Mouse (Mus musculus): ENCODE measurements around the gene Fhad1. TPM values are rescaled to one million over a fixed set of nuclear protein-coding genes. Genes with fewer than 3 reads are reported as not detected.

The Fhad1 gene
- polyA plus RNA-seq, 1 experiment from 2014 or later, result 5.9 TPM

GRCm38 (mm10) chr4:141885451-141885850 is 129.4 kb downstream of the Fhad1 start:
- H3K9me3 ChIP-seq, result no peaks in the 10 kb centered on the region
- H3K27me3 ChIP-seq, result no peaks in the 10 kb centered on the region
- H3K4me2 ChIP-seq, result no peak overlapping the region
- no peaks in the 10 kb centered on the region for H3K4me1 ChIP-seq (replicated peaks)
- H3K27ac ChIP-seq, result no peak overlapping the region
- no peak overlapping the region for H3K4me3 ChIP-seq
- no peak overlapping the region for H3K9ac ChIP-seq
- 89% methylated on average over 9 of the region's 9 CpGs for WGBS
- ATAC-seq (ENCODE audit: low FRiP score), result no peak
- H3K36me3 ChIP-seq, result no peaks in the 10 kb centered on the region

GRCm38 (mm10) chr4:141882858-141883257 is 132.0 kb downstream of the Fhad1 start:
- ATAC-seq (ENCODE audit: low FRiP score), result no peak
- H3K27me3 ChIP-seq, result no peaks in the 10 kb centered on the region
- no peak overlapping the region for H3K4me3 ChIP-seq
- no peaks in the 10 kb centered on the region for H3K9me3 ChIP-seq
- 85% methylated on average over 7 of the region's 7 CpGs for WGBS
- H3K4me1 ChIP-seq (replicated peaks), result no peaks in the 10 kb centered on the region
- H3K9ac ChIP-seq, result no peak overlapping the region
- H3K36me3 ChIP-seq, result no peaks in the 10 kb centered on the region
- no peak overlapping the region for H3K27ac ChIP-seq
- H3K4me2 ChIP-seq, result no peak overlapping the region

- Histone ChIP-seq H3K27me3 (no peaks in the 10 kb centered on the region), H3K4me1 (replicated peaks) (no peaks in the 10 kb centered on the region), H3K27ac (no peak overlapping the region), H3K9me3 (no peaks in the 10 kb centered on the region), H3K9ac (no peak overlapping the region), H3K4me3 (no peak overlapping the region), H3K36me3 (no peaks in the 10 kb centered on the region), H3K4me2 (no peak overlapping the region)
- 79% methylated on average over 5 of the region's 5 CpGs for WGBS
- no peak for ATAC-seq (ENCODE audit: low FRiP score)
Measured at GRCm38 (mm10) chr4:141881950-141882349, 132.9 kb downstream of the Fhad1 start.

- H3K4me2 ChIP-seq, result no peak overlapping the region
Measured at GRCm38 (mm10) chr4:141881289-141881914, 133.5 kb downstream of the Fhad1 start.

GRCm38 (mm10) chr4:141879875-141880274 is 135.0 kb downstream of the Fhad1 start:
- no peak overlapping the region for H3K4me3 ChIP-seq
- ATAC-seq (ENCODE audit: low FRiP score), result no peak
- no peaks in the 10 kb centered on the region for H3K27me3 ChIP-seq
- no peak overlapping the region for H3K9ac ChIP-seq
- H3K4me1 ChIP-seq (replicated peaks), result peaks cover 14% of the 10 kb centered on the region
- H3K9me3 ChIP-seq, result no peaks in the 10 kb centered on the region
- H3K4me2 ChIP-seq, result no peak overlapping the region
- WGBS, result 68% methylated on average over 9 of the region's 9 CpGs
- no peaks in the 10 kb centered on the region for H3K36me3 ChIP-seq
- H3K27ac ChIP-seq, result no peak overlapping the region

More at GRCm38 (mm10) chr4:141881289-141881914, 133.5 kb downstream of the Fhad1 start:
- H3K27me3 ChIP-seq, result no peaks in the 10 kb centered on the region
- H3K4me3 ChIP-seq, result no peak overlapping the region
- H3K9ac ChIP-seq, result no peak overlapping the region
- no peak overlapping the region for H3K27ac ChIP-seq
- 73% methylated on average over 10 of the region's 10 CpGs for WGBS
- H3K36me3 ChIP-seq, result no peaks in the 10 kb centered on the region
- no peaks in the 10 kb centered on the region for H3K4me1 ChIP-seq (replicated peaks)
- H3K9me3 ChIP-seq, result no peaks in the 10 kb centered on the region
- ATAC-seq (ENCODE audit: low FRiP score), result no peak

- H3K4me3 ChIP-seq, result no peak overlapping the region
- 81% methylated on average over 4 of the region's 4 CpGs for WGBS
- no peaks in the 10 kb centered on the region for H3K9me3 ChIP-seq
- H3K36me3 ChIP-seq, result no peaks in the 10 kb centered on the region
- H3K9ac ChIP-seq, result no peak overlapping the region
- no peaks in the 10 kb centered on the region for H3K27me3 ChIP-seq
- H3K27ac ChIP-seq, result no peak overlapping the region
- no peak overlapping the region for H3K4me2 ChIP-seq
- peaks cover 16% of the 10 kb centered on the region for H3K4me1 ChIP-seq (replicated peaks)
- no peak for ATAC-seq (ENCODE audit: low FRiP score)
Measured at GRCm38 (mm10) chr4:141879074-141879473, 135.8 kb downstream of the Fhad1 start.

- no peak for ATAC-seq (ENCODE audit: low FRiP score)
- 80% methylated on average over 7 of the region's 7 CpGs for WGBS
Measured at GRCm38 (mm10) chr4:141878621-141879020, 136.3 kb downstream of the Fhad1 start.

GRCm38 (mm10) chr4:141875481-141876108 is 139.3 kb downstream of the Fhad1 start:
- H3K4me1 ChIP-seq (replicated peaks), result peaks cover 51% of the 10 kb centered on the region
- H3K9ac ChIP-seq, result peak overlapping the region; percentile 92
- peaks cover 3% of the 10 kb centered on the region; the same call in 1 of the 2 replicates for H3K36me3 ChIP-seq
- H3K4me3 ChIP-seq, result peak overlapping the region; percentile 75
- ATAC-seq (ENCODE audit: low FRiP score), result peak; percentile 6; the same call in 1 of the 2 replicates
- H3K9me3 ChIP-seq, result no peaks in the 10 kb centered on the region
- H3K27ac ChIP-seq, result peak overlapping the region; percentile 86
- peak overlapping the region; percentile 91 for H3K4me2 ChIP-seq
- no peaks in the 10 kb centered on the region for H3K27me3 ChIP-seq
- 11% methylated on average over 8 of the region's 8 CpGs for WGBS

More at GRCm38 (mm10) chr4:141878621-141879020, 136.3 kb downstream of the Fhad1 start:
- Histone ChIP-seq H3K4me3 (no peak overlapping the region), H3K9me3 (no peaks in the 10 kb centered on the region), H3K36me3 (no peaks in the 10 kb centered on the region), H3K27me3 (no peaks in the 10 kb centered on the region), H3K9ac (no peak overlapping the region), H3K27ac (no peak overlapping the region), H3K4me1 (replicated peaks) (peaks cover 21% of the 10 kb centered on the region), H3K4me2 (no peak overlapping the region)

- no peaks in the 10 kb centered on the region for H3K9me3 ChIP-seq
- H3K4me3 ChIP-seq, result peak within 1 kb of the TSS; percentile 75
- H3K4me1 ChIP-seq (replicated peaks), result peaks cover 59% of the 10 kb centered on the region
- peak within 1 kb of the TSS; percentile 86 for H3K27ac ChIP-seq
- H3K36me3 ChIP-seq, result peaks cover 3% of the 10 kb centered on the region; the same call in 1 of the 2 replicates
- ATAC-seq (ENCODE audit: low FRiP score), result peak; percentile 88
- H3K27me3 ChIP-seq, result no peaks in the 10 kb centered on the region
- peak within 1 kb of the TSS; percentile 92 for H3K9ac ChIP-seq
- H3K4me2 ChIP-seq, result peak within 1 kb of the TSS; percentile 91
- under 1% methylated on average over 72 of the region's 73 CpGs for WGBS
Measured at GRCm38 (mm10) chr4:141874601-141875460, 140.1 kb downstream of the Fhad1 start, which contains the start of gene Efhd2. Gene Efhd2 (minus strand): TSS chr4:141874920.

GRCm38 (mm10) chr4:141874111-141874600 is 140.7 kb downstream of the Fhad1 start:
- Histone ChIP-seq H3K9ac (peak overlapping the region; percentile 92), H3K4me1 (replicated peaks) (peaks cover 65% of the 10 kb centered on the region), H3K9me3 (no peaks in the 10 kb centered on the region), H3K4me3 (peak overlapping the region; percentile 75), H3K27me3 (no peaks in the 10 kb centered on the region), H3K27ac (peak overlapping the region; percentile 86), H3K4me2 (peak overlapping the region; percentile 91), H3K36me3 (peaks cover 3% of the 10 kb centered on the region; the same call in 1 of the 2 replicates)
- ATAC-seq (ENCODE audit: low FRiP score), result peak; percentile 19
- WGBS, result 2% methylated on average over 19 of the region's 19 CpGs

- peaks cover 3% of the 10 kb centered on the region; the same call in 1 of the 2 replicates for H3K36me3 ChIP-seq
- H3K9ac ChIP-seq, result peak overlapping the region; percentile 92
- no peaks in the 10 kb centered on the region for H3K9me3 ChIP-seq
- peak overlapping the region; percentile 75 for H3K4me3 ChIP-seq
- ATAC-seq (ENCODE audit: low FRiP score), result no peak
- no peaks in the 10 kb centered on the region for H3K27me3 ChIP-seq
- H3K4me2 ChIP-seq, result peak overlapping the region; percentile 91
- H3K4me1 ChIP-seq (replicated peaks), result peaks cover 75% of the 10 kb centered on the region
- no peak overlapping the region for H3K27ac ChIP-seq
- 77% methylated on average over 9 of the region's 9 CpGs for WGBS
Measured at GRCm38 (mm10) chr4:141872977-141873376, 141.9 kb downstream of the Fhad1 start.

- Histone ChIP-seq H3K27me3 (no peaks in the 10 kb centered on the region), H3K9ac (peak overlapping the region; percentile 92), H3K4me2 (peak overlapping the region; percentile 91), H3K36me3 (peaks cover 3% of the 10 kb centered on the region; the same call in 1 of the 2 replicates), H3K4me1 (replicated peaks) (peaks cover 86% of the 10 kb centered on the region), H3K27ac (peak overlapping the region; percentile 78), H3K9me3 (no peaks in the 10 kb centered on the region), H3K4me3 (peak overlapping the region; percentile 75)
- WGBS, result 65% methylated on average over 9 of the region's 9 CpGs
- ATAC-seq (ENCODE audit: low FRiP score), result no peak
Measured at GRCm38 (mm10) chr4:141871909-141872308, 143.0 kb downstream of the Fhad1 start.
